Mouse (Mus musculus): ENCODE measurements around the gene Mc3r. TPM values are rescaled to one million over a fixed set of nuclear protein-coding genes. Genes with fewer than 3 reads are reported as not detected.
A peak's percentile ranks its signal among the peaks of the same experiment; 100 is the strongest.

The Mc3r gene
- total and polyA plus RNA-seq, 3 experiments = not detected

DNA sequence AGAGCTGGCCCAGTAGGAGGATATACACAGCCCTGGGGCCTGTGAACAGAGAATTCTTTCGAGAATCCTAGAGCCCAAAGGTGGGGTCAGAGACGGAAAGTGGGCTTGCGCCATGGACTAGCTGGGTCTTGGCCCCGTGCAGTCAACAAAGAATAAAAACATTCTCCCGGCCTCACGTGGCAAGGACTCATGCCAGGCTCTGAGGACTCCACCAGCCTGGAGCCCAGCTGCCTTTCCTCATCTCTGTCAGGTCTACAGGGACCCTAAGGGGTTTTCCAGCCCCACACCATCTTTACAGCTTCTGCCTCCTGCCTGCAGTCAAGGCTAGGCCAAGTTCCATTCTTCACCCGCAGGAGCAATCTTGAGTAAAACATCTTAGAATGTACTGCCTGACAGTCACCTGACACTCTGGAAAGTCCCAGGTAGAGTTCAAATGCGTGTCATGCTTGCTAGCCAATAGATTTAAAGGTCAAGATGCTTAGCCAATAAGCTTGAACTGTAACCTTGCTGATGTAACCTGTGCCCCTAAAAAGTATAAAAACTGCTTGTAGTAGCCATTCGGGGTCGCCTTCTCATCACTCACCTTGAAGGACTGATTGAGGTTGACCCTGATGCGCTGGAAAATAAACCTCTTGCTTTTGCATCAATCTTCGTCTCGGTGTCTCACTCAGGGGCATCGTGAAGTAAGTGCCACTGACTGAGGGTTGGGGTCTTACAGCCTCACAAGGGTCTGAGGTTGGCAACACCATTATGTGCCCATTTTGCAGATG, 43.6 kb downstream of the Mc3r start (continued):
- TF ChIP-seq KAT2A (IDR thresholded peaks at IDR 0.05; ENCODE audit: insufficient replicate concordance, low read length) = 0 out of 2 replicates have a peak, but pooled peaks have one; percentile 13
- TF ChIP-seq E2F4 (IDR thresholded peaks at IDR 0.05; ENCODE audit: insufficient replicate concordance, low read depth, low read length) = 0 out of 2 replicates have a peak, but pooled peaks have one; percentile 36
- 0 out of 2 replicates have a peak, but pooled peaks have one; percentile 18 for TF ChIP-seq EP300 (IDR thresholded peaks at IDR 0.05; ENCODE audit: low read length)
- TF ChIP-seq ZC3H11A (IDR thresholded peaks at IDR 0.05; ENCODE audit: low read depth, low read length) = no peak
- peak in 1 of 2 experiments; percentile 36; a peak in 1 of 4 replicates for TF ChIP-seq CTCF (conservative IDR thresholded peaks at IDR 0.05 in 1 of 2, IDR thresholded peaks at IDR 0.05 in 1 of 2; ENCODE audit: low read depth in 2 of 2, low read length in 2 of 2)
- peak; percentile 31 for TF ChIP-seq MXI1 (IDR thresholded peaks at IDR 0.05; ENCODE audit: low read depth, low read length)
- 0 out of 2 replicates have a peak, but pooled peaks have one; percentile 43 for TF ChIP-seq JUND (conservative IDR thresholded peaks at IDR 0.05; ENCODE audit: low read depth, low read length)
- TF ChIP-seq ELF1 (IDR thresholded peaks at IDR 0.05; ENCODE audit: low read depth, low read length) = no peak
- TF ChIP-seq POLR2A (IDR thresholded peaks at IDR 0.05; ENCODE audit: low read depth, low read length) = peak; percentile 93
- peak; percentile 57 for TF ChIP-seq USF1 (IDR thresholded peaks at IDR 0.05; ENCODE audit: low read depth, low read length)
- TF ChIP-seq ZNF384 (IDR thresholded peaks at IDR 0.05; ENCODE audit: low read depth, low read length) = no peak
- TF ChIP-seq ZMIZ1 (IDR thresholded peaks at IDR 0.05; ENCODE audit: low read depth, low read length) = peak; percentile 99
- no peak for TF ChIP-seq PAX5 (IDR thresholded peaks at IDR 0.05; ENCODE audit: low read length)

DNA sequence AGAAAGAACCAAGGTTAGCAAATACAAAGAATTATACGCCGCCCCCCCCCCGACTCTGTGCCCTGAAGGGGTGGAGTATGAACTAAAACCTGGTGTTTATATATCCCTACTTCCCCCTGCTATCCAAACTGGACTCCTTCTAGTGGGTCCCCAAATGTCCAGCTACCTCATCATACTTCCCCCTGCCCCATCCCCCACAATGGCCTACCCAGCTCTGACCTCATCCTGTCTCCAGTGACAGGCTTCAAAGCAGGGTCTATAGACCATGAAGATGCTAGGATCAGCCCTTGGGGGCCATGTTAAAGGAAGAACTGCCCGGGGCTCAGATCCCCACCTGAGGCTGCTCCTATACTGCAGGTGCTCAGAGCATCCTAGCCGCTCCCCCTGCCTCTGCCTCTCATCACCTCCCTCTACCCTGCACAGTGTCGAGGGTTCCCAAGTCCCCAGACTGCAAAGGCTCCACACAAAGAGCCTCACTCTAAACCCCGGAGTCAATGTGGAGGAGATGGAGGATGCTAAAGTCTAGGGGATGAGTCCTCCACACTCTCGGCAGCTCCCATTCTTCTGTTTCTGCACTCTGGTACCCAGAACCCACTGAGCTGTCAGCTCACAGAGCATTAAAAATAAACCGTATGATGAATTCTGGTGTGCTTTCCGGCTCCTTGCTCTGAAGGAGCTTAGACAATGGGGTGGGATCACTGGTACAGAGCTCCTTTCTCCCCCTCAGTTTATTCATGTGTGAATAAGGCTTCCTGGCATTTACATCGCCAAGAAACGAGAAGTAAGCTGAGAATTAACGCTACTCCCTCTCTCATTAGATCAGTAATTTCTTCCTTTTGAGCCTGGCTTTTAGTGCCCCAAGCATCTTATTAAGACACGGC, 44.5 kb downstream of the Mc3r start:
- H3K9ac ChIP-seq (ENCODE audit: insufficient read depth, low read depth) = peak overlapping the region; percentile 84
- H3K4me1 ChIP-seq (ENCODE audit: control insufficient read depth in 1 of 2, insufficient read depth in 2 of 2) = peaks cover 46 to 81% of the 10 kb centered on the region in 2 experiments

More for the DNA sequence above, 44.5 kb downstream of the Mc3r start:
- Histone ChIP-seq H3K4me2 (ENCODE audit: insufficient read depth, low read depth, poor library complexity, severe bottlenecking) (peak overlapping the region; percentile 67), H3K27ac (ENCODE audit: insufficient read depth, low read depth) (peak overlapping the region; percentile 85), H3K4me3 (replicated peaks in 1 of 3; ENCODE audit: low read depth in 2 of 3, low read length in 2 of 3, poor library complexity in 1 of 3) (peak overlapping the region; percentile 80 to 83 (median 81)), H3K79me2 (replicated peaks; ENCODE audit: control insufficient read depth, extremely low read depth, insufficient read depth, poor library complexity, severe bottlenecking) (peaks cover 28% of the 10 kb centered on the region), H3K9me3 (replicated peaks; ENCODE audit: low read length) (peaks cover 8% of the 10 kb centered on the region), H3K36me3 (replicated peaks in 1 of 2; ENCODE audit: control insufficient read depth in 1 of 2, insufficient read depth in 1 of 2, low read length in 1 of 2) (peaks cover 21 to 40% of the 10 kb centered on the region in 2 experiments), H3K27me3 (replicated peaks) (no peaks in the 10 kb centered on the region)
- dilution Hi-C loops (cut with MboI; ENCODE audit: extremely low pct_ligation_motif_present, extremely low pct_unique_long_range_greater_than_20kb, low sequenced_read_pairs) = no loop called here
- in situ Hi-C loops (cut with MboI; ENCODE audit: low pct_ligation_motif_present, low pct_unique_long_range_greater_than_20kb, low sequenced_read_pairs) = no loop called here
- peak; percentile 69 for DNase-seq (ENCODE audit: extremely low read depth)
- peak; percentile 35; the same call in 1 of the 2 replicates for TF ChIP-seq MAFK (IDR thresholded peaks at IDR 0.05; ENCODE audit: insufficient replicate concordance, low read length)
- no peak; the same call in 1 of the 2 replicates for TF ChIP-seq SIN3A (IDR thresholded peaks at IDR 0.05; ENCODE audit: low read length)
- TF ChIP-seq POLR2A (IDR thresholded peaks at IDR 0.05; ENCODE audit: low read depth, low read length) = no peak
- no peak for TF ChIP-seq MXI1 (IDR thresholded peaks at IDR 0.05; ENCODE audit: low read depth, low read length)
- no peak for TF ChIP-seq HCFC1 (IDR thresholded peaks at IDR 0.05; ENCODE audit: low read depth, low read length)
- TF ChIP-seq CHD1 (IDR thresholded peaks at IDR 0.05; ENCODE audit: low read depth, low read length) = peak; percentile 86; the same call in 1 of the 2 replicates
- no peak for TF ChIP-seq E2F4 (IDR thresholded peaks at IDR 0.05; ENCODE audit: insufficient replicate concordance, low read depth, low read length)
- TF ChIP-seq ZKSCAN1 (IDR thresholded peaks at IDR 0.05; ENCODE audit: borderline replicate concordance, low read depth, low read length) = no peak
- TF ChIP-seq RCOR1 (conservative IDR thresholded peaks at IDR 0.05; ENCODE audit: low read depth, low read length) = no peak
- 0 out of 2 replicates have a peak, but pooled peaks have one; percentile 0 for TF ChIP-seq JUND (conservative IDR thresholded peaks at IDR 0.05; ENCODE audit: low read depth, low read length)
- 0 out of 2 replicates have a peak, but pooled peaks have one; percentile 4 for TF ChIP-seq KAT2A (IDR thresholded peaks at IDR 0.05; ENCODE audit: insufficient replicate concordance, low read length)
- TF ChIP-seq PAX5 (IDR thresholded peaks at IDR 0.05; ENCODE audit: low read length) = no peak
- TF ChIP-seq CHD2 (IDR thresholded peaks at IDR 0.05; ENCODE audit: low read length) = peak; percentile 63
- no peak for TF ChIP-seq IRF4 (IDR thresholded peaks at IDR 0.05; ENCODE audit: low read depth, low read length)
- TF ChIP-seq MAX (IDR thresholded peaks at IDR 0.05; ENCODE audit: low read length) = 0 out of 2 replicates have a peak, but pooled peaks have one; percentile 21
- 0 out of 2 replicates have a peak, but pooled peaks have one; percentile 33 for TF ChIP-seq ZMIZ1 (IDR thresholded peaks at IDR 0.05; ENCODE audit: low read depth, low read length)
- TF ChIP-seq CTCF (conservative IDR thresholded peaks at IDR 0.05 in 1 of 2, IDR thresholded peaks at IDR 0.05 in 1 of 2; ENCODE audit: low read depth in 2 of 2, low read length in 2 of 2) = no peak
- no peak for TF ChIP-seq NELFE (IDR thresholded peaks at IDR 0.05; ENCODE audit: low read depth, low read length)
